Mouse (Mus musculus) right cerebral cortex, postnatal 14 days (tissue): ENCODE results near the gene Insr.
A peak's percentile ranks its signal among the peaks of the same experiment; 100 is the strongest.
"Not testable (repeated sequence)": the region's sequence is repeated elsewhere in the genome, so short reads cannot be mapped to it uniquely, and the experiment has no call there.

Experiments used
- DNase-seq: peaks from one replicate; pipeline ENCODE4 v3.0.0; 2022

The Insr gene

GRCm38 (mm10) chr8:3230118-3231060 lies 49.0 kb downstream of the Insr start:
- DNase-seq = no peak

GRCm38 (mm10) chr8:3227423-3227822 lies 52.0 kb downstream of the Insr start:
- no peak for DNase-seq

- DNase-seq = no peak
These were observed 53.7 kb downstream of the Insr start for GRCm38 (mm10) chr8:3225731-3226130.

GRCm38 (mm10) chr8:3225184-3225583 lies 54.2 kb downstream of the Insr start:
- DNase-seq = no peak

GRCm38 (mm10) chr8:3222636-3222965 lies 56.8 kb downstream of the Insr start:
- no peak for DNase-seq

- DNase-seq = no peak
These were observed 57.3 kb downstream of the Insr start for GRCm38 (mm10) chr8:3221960-3222635.

DNA sequence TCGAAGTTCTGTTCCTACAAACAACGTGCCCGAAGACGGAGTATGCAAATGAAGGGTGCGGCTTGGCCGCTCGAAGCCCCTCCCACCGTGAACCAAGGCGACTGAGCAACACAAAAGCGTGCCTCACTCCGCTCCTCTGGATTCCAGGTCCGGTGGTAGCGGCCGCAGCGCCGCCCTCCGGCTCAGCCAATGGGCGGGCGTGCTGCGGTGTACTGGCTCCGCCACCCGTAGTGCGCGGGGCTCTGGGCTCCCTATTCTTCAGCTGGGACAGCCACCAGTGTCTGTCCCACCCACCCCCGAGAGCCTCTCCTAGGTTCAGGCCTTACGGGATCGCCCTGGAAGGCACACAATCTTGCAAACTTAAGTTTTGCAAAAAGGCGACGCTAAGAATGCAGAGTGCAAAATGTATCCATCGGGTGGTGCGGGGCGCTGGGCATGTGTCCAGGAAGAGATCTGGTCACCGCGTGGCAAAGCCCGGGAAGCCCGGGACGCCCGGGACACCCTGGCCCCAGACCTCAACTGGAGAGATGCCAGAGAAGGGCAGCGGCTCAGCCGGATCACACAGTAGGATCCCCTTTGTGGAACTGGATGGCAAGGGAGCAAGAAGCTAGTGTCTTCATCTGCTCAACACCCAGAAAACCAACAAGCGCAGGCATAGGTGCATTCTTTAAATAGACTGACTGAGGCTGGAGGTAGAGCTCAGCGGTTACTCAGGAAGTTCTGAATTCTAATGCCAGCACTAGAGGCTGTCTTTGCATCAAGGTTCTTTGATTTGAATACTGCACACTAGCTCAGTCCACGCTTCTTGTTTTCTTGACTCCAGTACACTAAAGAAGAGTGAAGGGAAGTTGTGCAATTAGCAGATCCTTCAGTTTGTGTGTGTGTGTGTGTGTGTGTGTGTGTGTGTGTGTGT lies 58.1 kb downstream of the Insr start:
- peak; percentile 87 for DNase-seq

- no peak for DNase-seq
These were observed 58.9 kb downstream of the Insr start for GRCm38 (mm10) chr8:3220502-3220901.

GRCm38 (mm10) chr8:3219921-3220411 lies 59.5 kb downstream of the Insr start:
- DNase-seq = no peak

GRCm38 (mm10) chr8:3219266-3219665 lies 60.2 kb downstream of the Insr start:
- no peak for DNase-seq

DNA sequence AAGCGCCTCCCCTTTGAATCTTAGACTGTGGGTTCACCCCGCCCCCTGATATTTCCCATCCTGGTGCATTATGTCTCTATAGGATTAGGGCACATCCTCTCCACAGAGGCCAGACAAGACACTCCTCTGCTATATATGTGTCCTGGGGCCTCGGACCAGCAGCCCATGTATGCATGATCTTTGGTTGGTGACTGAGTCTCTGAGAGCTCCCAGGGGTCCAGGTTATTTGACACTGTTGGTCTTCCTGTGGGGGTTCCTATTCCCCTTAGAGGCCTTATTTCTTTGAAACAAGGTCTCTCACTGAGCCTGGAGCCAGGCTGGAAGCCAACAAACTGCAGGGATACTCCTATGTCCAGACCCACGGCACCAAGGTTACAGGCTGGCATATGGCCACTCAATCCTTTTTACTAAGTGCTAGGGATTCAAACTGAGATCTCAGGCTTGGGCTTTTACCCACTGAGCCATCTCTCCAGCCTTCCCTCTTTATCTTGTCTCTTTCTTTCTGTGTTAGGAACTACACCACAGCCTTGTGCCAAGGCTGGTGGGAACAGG lies 62.8 kb downstream of the Insr start:
- DNase-seq = no peak

GRCm38 (mm10) chr8:3215561-3215960 lies 63.9 kb downstream of the Insr start:
- no peak for DNase-seq

- no peak for DNase-seq
These were observed 64.8 kb downstream of the Insr start for GRCm38 (mm10) chr8:3214601-3215000.

GRCm38 (mm10) chr8:3211456-3211855 lies 68.0 kb downstream of the Insr start:
- no peak for DNase-seq

DNA sequence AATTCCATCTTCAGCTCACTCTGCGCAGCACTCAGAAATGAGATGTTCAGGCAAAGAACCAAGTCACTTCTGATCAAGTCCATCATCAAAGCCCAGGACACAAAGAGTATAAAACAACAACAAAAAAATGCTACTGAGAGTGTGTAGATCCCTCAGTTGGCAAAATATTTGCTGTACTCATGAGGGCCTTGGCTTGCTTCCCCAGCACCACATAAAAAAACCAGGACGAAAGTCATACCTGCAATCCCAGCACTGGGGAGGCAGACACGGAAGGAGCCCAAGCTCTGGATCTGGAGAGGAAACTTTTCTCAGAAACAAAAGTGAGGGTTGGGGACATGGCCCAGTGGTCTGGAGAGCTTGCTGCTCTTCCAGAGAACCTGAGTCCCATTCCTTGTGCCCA lies 69.5 kb downstream of the Insr start:
- DNase-seq = no peak

- no peak for DNase-seq
These were observed 70.1 kb downstream of the Insr start for GRCm38 (mm10) chr8:3209268-3209667.

- DNase-seq = no peak
These were observed 70.7 kb downstream of the Insr start for GRCm38 (mm10) chr8:3208729-3209128.

DNA sequence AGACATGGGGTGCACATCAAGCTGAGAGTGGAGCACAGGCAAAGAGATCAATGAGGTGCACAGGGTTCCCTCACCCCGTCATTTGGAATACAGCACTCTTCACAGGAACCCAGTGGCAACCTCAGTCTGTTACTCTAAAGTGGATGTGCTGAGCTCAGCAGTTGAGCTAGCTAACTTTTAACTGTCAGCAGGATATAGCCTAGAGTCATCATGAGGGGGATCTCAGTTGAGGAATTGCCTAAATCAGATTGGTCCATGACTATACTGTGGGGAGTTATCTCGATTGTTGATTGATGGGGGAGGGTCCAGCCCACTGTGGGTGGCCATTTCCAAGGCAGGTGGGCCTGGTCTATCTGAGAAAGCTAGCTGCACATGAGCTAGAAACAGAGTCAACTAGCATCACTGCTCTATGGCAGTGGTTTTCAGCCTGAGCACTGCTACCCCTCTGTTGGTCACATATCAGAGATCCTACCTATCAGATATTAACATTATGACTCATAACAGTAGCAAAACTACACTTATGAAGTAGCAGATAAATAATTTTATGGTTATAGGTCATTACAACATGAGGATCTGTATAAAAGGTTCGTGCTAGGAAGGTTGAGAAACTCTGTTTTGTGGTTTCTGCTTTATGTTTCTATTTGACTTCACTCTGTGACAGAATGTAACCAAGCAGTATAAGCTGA lies 74.5 kb downstream of the Insr start:
- no peak for DNase-seq

GRCm38 (mm10) chr8:3202792-3203191 lies 76.6 kb downstream of the Insr start:
- no peak for DNase-seq

DNA sequence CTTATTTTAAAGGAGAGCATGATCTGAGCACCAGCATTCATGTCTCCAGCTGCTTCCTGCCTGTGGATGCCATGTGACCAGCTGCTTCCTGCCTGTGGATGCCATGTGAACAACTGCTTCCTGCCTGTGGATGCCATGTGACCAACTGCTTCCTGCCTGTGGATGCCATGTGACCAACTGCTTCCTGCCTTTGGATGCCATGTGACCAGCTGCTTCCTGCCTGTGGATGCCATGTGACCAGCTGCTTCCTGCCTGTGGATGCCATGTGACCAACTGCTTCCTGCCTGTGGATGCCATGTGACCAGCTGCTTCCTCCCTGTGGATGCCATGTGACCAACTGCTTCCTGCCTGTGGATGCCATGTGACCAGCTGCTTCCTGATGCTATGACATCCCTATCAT lies 85.1 kb downstream of the Insr start:
- not testable (repeated sequence) for DNase-seq

- no peak for DNase-seq
These were observed 88.4 kb downstream of the Insr start for GRCm38 (mm10) chr8:3191006-3191405.

DNA sequence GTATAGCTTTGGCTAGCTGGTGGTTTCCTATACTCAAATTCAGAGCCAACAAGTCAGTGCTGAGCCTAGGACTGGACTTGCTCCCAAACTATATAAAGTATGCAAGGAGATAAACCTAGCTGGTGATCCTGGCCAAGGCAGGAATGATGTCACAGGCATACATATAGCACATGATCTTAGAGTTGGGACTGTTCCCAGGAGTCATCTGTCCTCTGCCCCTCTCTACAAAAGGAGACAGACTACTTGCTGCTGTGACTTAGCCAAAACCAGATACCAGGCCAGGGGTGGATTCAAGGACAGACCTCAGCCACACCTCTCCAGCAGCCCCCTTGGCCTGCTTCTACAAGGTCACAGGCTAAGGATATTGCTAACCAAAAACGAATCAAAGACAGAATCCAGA lies 92.0 kb downstream of the Insr start:
- DNase-seq = no peak
